Comparison of ENCODE assay signal across 9 mouse cellular contexts in the genomic region with DNA sequence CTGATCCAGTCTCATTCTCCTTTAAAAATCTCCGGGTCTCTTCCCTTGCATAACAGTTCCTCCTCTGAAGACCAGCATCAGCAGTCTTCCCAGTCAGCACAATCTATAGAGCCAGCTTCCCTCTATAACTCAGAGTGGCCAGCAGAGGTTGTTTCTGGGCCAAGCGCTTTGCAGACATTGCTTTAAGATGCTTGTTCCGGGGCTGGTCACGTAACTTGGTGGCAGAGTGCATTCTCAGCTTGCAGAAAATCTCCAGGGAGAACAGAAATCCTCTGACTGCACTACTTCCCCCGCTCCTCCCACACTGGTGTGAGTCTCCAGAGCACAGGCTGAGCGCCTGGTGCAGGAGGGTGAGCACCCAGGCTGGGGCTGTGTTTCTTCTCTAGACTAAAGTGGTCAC.
DNase-seq lines count a peak whose midpoint lies in the region; ATAC-seq lines count a peak whose summit lies in the region.
"Had no signal": no experiment of that assay in that cellular context is flagged by ENCODE, and none has a peak within 500 bp of the region (broad histone marks: within the 10 kb centered on the region; RNA-seq: fewer than 3 reads in every experiment).

No protein-coding gene starts in this region.

- peaks cover 14% of the 10 kb centered on the region for H3K4me1 ChIP-seq in heart, embryonic 15.5 days (replicated peaks)

- peak overlapping the region; percentile 39; the same call in 1 of the 2 replicates for H3K4me2 ChIP-seq in heart, embryonic 15.5 days
- H3K4me2 ChIP-seq: limb, embryonic 12.5 days had no signal

- no peaks in the 10 kb centered on the region for H3K36me3 ChIP-seq in heart, embryonic 15.5 days
- H3K36me3 ChIP-seq: limb, embryonic 12.5 days had no signal

- no peak overlapping the region for H3K9ac ChIP-seq in heart, embryonic 15.5 days
- H3K9ac ChIP-seq: limb, embryonic 12.5 days had no signal

- peak overlapping the region; percentile 88 for H3K27ac ChIP-seq in heart, embryonic 15.5 days
- H3K27ac ChIP-seq: limb, embryonic 12.5 days had no signal

- ATAC-seq in cerebellum, adult (ENCODE audit: insufficient number of reproducible peaks, low FRiP score, low TSS enrichment): no peak
- peak; percentile 70 for ATAC-seq in heart, embryonic 15.5 days (replicated peaks; ENCODE audit: insufficient number of reproducible peaks, insufficient read depth, low FRiP score, low read depth)

- 16% methylated on average over 6 of the region's 6 CpGs for WGBS in heart, embryonic 15.5 days

- no peaks in the 10 kb centered on the region for H3K27me3 ChIP-seq in heart, embryonic 15.5 days
- H3K27me3 ChIP-seq: limb, embryonic 12.5 days had no signal

- no peaks in the 10 kb centered on the region for H3K9me3 ChIP-seq in heart, embryonic 15.5 days (replicated peaks)
- H3K9me3 ChIP-seq: limb, embryonic 12.5 days had no signal

- DNase-seq in cerebellum, adult 9-10 months: peak; percentile 10
- peak; percentile 1 for DNase-seq in ovary, postnatal 10 days (ENCODE audit: low spot score)
- DNase-seq in ovary, adult 18-20 months (ENCODE audit: low spot score): no peak
- DNase-seq in left cerebral cortex, adult 18-20 months (ENCODE audit: low spot score in 2 of 2): peak; percentile 38 to 60
- peak; percentile 24 to 48 for DNase-seq in right cerebral cortex, postnatal 36 days (ENCODE audit: low spot score in 2 of 2)
- DNase-seq in spleen, adult 18-20 months: no peak

- H3K4me3 ChIP-seq in heart, embryonic 15.5 days: no peak overlapping the region
- H3K4me3 ChIP-seq: limb, embryonic 12.5 days had no signal

Comparison
In these comparisons a context has a peak if more than half of its experiments do, and no peak if none do; other contexts are left out.
1. DNase-seq: peak in cerebellum, adult 9-10 months (single experiment), ovary, postnatal 10 days (single experiment), left cerebral cortex, adult 18-20 months (2 of 2) and right cerebral cortex, postnatal 36 days (2 of 2); none in ovary, adult 18-20 months (single experiment) and spleen, adult 18-20 months (0 of 2).